Mouse (Mus musculus) megakaryocyte-erythroid progenitor cell, adult 5-6 weeks (primary cell): Measurements from ENCODE around the gene Gtf2h3. TPM values are rescaled to one million over a fixed set of nuclear protein-coding genes. Genes with fewer than 3 reads are reported as not detected.
"Not testable (repeated sequence)": the region's sequence is repeated elsewhere in the genome, so short reads cannot be mapped to it uniquely, and the experiment has no call there.

Experiments used
- ATAC-seq: replicated peaks from 2 replicates; pipeline ENCODE4 v1.8.0; 2016; ENCODE audit warnings: mild to moderate bottlenecking, inconsistent platforms; ENCODE audit not compliant: severe bottlenecking, poor library complexity, low FRiP score, low TSS enrichment
- total RNA-seq, 2 experiments: library from RNA; stranded (forward) in 1 of 2; stranded (reverse) in 1 of 2; fragments of 200-1000, 215-1000 nt in 1 of 2; fragments of >200 nt in 1 of 2; fragmentation: Nextera tagmentation in 1 of 2; gene quantifications; 2 replicates each; pipeline ENCODE4 v1.2.3; 2014 to 2017

Gtf2h3 gene
- total RNA-seq (2014; fragmentation: Nextera tagmentation) = 43.2 and 61.5 TPM in 2 replicates
- total RNA-seq (2017) = 71.7 and 80.0 TPM in 2 replicates

- ATAC-seq = peak; percentile 96
These were observed at the start of gene Gtf2h3, which contains the start of gene Eif2b1 for GRCm38 (mm10) chr5:124578633-124579317. TSS of gene Gtf2h3 (plus strand) at chr5:124579140. TSS of gene Eif2b1 (minus strand) at chr5:124579131.

DNA sequence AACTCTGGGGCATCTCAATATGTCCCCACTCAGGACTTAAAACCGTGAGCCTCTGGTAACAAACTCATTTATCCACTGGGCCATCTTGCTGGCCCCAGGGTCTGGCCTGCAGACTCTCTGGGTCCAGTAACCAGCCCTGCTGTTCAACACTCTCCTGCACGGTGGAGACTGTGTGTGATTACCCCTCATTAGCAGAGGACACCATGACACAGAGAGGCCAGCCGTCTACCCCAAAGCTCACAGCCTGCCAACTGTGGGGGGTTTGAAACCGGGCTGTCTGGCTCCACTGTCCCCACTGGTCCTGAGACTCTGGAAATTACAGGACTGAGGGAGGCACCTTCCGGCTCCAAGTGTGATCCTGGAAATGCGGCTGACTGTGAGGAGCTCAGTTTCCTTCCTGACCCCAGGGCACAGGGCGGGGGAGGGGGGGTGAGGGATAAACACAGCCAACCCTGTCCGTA lies 49.7 kb upstream of the Gtf2h3 start:
- no peak for ATAC-seq

DNA sequence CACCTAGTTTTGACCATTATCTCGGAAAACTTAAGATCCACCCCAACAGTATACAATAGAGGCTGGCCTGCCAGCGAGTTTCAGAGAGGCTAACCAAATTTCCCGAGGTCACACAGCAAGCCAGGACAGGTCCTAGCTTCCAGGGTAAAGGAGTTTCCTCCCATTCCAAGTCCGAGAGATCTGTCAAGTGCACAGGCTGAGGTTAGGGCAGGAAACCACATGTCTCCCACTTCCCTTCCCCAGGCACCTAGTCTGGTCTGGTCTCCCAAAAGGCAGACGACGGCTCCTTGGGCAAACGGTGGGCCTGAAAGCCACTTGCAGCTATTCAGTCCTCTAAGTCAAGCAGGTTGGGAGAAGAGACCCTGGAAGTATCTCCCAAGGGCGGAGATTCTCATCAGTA lies 49.2 kb upstream of the Gtf2h3 start:
- no peak for ATAC-seq

GRCm38 (mm10) chr5:124530655-124531582 lies 48.0 kb upstream of the Gtf2h3 start, which contains the start of gene Rilpl1:
TSS of gene Rilpl1 (minus strand) at chr5:124531391.
- ATAC-seq = peak; percentile 63

DNA sequence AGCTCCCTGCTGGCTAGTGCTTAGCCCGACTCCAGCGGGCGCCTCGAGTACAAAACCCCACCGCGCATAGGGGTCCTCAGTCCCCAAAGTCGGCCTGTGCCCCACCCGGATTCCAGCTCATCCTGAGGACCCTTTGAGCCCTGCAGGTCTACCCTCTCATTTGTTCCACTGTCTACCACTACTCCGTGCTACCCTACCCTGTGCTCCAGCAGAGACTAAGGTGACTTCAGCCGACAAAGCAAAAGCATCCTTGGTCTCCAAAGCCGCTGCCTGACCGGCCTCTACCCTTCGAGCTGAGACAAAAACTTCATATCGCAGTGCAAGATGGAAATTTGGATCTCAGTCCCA lies 47.4 kb upstream of the Gtf2h3 start:
- 0 out of 2 replicates have a peak, but pooled peaks have one; percentile 12 for ATAC-seq

GRCm38 (mm10) chr5:124532451-124532850 lies 46.5 kb upstream of the Gtf2h3 start:
- no peak for ATAC-seq

- ATAC-seq = no peak
These were observed 43.9 kb upstream of the Gtf2h3 start for GRCm38 (mm10) chr5:124535016-124535415.

GRCm38 (mm10) chr5:124536776-124537175 lies 42.2 kb upstream of the Gtf2h3 start:
- ATAC-seq = no peak

DNA sequence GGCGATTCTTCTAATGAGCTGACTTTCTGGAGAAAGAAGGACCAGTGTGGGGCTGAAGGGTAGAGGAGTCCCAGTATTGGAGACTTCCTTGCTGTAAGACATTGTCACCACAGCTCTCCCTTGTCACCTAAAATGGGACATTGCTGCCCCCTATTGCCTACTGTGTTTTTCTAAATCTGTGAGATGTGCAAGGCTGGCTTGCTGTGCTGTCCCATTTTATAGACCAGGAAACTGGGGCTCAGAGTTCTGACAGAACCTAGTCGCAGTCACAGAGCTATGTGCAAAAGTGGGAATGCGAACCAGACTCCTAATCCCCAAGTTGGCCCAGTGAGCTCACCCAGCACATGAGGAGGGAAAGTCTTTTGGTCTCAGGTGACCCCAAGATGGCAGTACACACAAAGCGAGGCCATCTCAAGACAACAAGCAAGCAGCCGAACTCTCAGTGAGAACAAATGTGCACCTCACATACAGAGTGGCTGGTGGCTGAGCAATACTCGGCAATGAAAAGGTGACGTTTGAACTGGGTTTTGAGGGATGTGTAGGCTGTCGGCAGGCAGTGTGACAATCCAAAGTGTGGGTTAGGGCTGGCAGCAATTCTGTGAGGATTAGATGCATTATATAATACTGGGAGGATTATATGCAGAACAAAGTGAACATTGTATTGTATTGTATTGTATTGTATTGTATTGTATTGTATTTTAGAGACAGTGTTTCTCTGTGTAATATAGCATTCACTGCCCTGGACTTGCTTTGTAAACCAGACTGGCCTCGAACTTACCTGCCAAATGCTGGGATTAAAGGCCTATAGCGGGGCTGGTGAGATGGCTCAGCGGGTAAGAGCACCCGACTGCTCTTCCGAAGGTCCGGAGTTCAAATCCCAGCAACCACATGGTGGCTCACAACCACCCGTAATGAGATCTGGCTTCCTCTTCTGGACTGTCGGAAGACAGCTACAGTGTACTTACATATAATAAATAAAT lies 39.8 kb upstream of the Gtf2h3 start:
- ATAC-seq = 0 out of 2 replicates have a peak, but pooled peaks have one; percentile 20

GRCm38 (mm10) chr5:124539905-124540304 lies 39.0 kb upstream of the Gtf2h3 start:
- no peak for ATAC-seq

DNA sequence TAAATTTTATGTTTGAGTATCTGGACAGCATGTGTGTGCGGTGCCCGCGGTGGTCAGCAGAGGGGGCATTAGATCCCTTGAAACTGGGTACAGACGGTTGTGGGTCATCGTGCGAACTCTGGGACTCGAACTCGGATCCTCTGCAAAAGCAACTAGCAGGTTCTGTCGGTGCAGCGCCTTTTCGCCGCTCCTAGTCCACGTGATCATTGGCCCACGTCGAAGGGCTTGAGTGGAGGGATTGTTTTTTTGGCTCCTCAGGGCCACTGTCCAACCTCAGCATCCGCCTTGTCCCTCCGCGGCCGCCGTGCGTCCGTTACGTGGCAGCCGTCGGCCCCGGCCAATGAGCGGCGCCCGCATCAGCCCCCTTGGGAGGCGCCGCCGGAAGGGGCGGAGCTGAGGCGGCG lies 38.6 kb upstream of the Gtf2h3 start, which contains the start of gene Tmed2:
Gene Tmed2 (plus strand): TSS at position 313 of the 404 bp plus-strand sequence.
- peak; percentile 90 for ATAC-seq

DNA sequence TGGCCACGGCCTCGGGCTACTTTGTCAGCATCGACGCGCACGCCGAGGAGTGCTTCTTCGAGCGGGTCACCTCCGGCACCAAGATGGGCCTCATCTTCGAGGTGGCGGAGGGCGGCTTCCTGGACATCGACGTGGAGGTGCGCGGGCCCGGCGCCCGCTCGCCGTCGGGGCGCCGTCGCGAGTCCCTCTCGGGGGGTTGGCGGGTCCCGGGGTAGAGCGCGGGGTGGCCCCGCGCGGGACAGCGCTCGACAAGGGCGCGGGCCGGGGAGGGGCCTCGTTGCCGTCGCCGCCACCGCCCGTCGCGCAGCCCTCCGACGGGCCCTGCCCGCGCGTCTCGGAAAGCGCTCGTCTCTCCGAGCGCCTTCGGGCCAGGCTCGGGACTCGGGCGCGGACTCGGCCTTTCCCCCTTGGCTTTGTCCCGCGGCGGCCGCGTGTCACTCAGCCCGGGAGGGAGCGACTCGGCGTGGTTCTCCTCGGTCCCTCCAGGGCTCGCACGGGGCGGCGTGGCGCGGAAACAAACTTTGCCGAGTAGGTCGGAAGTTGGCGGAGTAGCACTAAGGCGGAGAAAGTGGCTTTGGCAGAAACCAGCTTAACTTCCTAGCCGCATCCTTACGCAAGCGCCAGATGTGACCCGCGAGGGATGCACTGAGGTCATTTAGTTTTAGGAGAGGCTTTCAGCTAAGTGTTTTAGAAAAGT lies 37.9 kb upstream of the Gtf2h3 start:
- ATAC-seq = peak; percentile 36; the same call in 1 of the 2 replicates

DNA sequence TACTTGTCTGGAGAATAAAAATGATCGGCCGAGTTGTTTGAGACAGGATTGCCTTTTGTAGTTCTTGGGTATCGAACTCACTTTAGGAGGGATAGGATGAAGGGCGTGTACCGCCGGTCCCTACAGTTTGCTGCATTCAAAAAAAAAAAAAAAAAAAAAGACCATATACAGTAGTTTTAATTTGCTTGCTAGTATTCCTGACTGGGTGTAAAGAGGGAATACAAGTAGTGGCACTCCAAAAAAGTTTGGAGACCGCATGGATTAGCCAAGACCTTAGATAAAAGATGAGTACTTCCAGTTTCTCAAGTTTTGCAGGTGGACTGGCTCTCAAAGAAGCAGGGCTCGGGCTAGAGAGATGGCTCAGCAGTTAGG lies 37.4 kb upstream of the Gtf2h3 start:
- no peak for ATAC-seq

- ATAC-seq = not testable (repeated sequence)
These were observed 28.2 kb upstream of the Gtf2h3 start for GRCm38 (mm10) chr5:124550737-124551136.

GRCm38 (mm10) chr5:124551349-124552093 lies 27.4 kb upstream of the Gtf2h3 start:
- not testable (repeated sequence) for ATAC-seq

DNA sequence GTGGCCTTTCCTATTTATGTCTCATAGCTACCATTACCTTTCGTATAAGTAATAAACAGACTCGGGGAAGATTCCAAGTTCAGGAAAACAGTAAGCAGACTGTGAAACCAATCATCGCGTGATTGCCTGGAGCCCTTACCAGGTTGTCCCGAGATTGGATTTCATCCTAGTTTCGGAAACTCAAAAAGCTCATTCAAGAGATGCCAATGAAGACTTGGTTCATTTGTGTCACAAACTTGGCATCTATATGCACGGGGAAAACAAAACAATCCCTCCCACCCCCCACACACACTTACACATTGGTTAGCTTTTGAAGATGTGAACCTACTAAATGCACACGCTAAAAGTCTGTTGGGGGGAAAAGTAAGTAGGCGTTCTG lies 26.9 kb upstream of the Gtf2h3 start:
- ATAC-seq = no peak

GRCm38 (mm10) chr5:124552558-124553307 lies 26.2 kb upstream of the Gtf2h3 start, which contains the start of gene Ddx55:
TSS of gene Ddx55 (plus strand) at chr5:124552864.
- ATAC-seq = peak; percentile 94
